Mouse (Mus musculus): ENCODE data around the gene Ttc37.
A peak's percentile ranks its signal among the peaks of the same experiment; 100 is the strongest.

Gene Ttc37

GRCm38 (mm10) chr13:76098493-76099303 is at the start of gene Ttc37, which contains the start of gene Arsk:
Ttc37 (plus strand) TSS chr13:76098734.
Arsk (minus strand) TSS chr13:76098660.
- peak; percentile 89 to 90 for DNase-seq (ENCODE audit: low read depth in 2 of 2, low spot score in 2 of 2)

- DNase-seq (ENCODE audit: low read depth in 2 of 2, low spot score in 2 of 2) = no peak
Observed at GRCm38 (mm10) chr13:76055391-76056232, 42.9 kb upstream of the Ttc37 start.

- peak; percentile 30 to 32 for DNase-seq (ENCODE audit: low read depth in 2 of 2, low spot score in 2 of 2)
Observed at GRCm38 (mm10) chr13:76056261-76056724, 42.2 kb upstream of the Ttc37 start.

GRCm38 (mm10) chr13:76056896-76057266 is 41.7 kb upstream of the Ttc37 start, which contains the start of gene Gpr150:
Gpr150 (minus strand) TSS chr13:76056996.
- DNase-seq (ENCODE audit: low read depth in 2 of 2, low spot score in 2 of 2) = no peak

- no peak for DNase-seq (ENCODE audit: low read depth in 2 of 2, low spot score in 2 of 2)
Observed at GRCm38 (mm10) chr13:76057267-76058069, 41.1 kb upstream of the Ttc37 start.

- no peak for DNase-seq (ENCODE audit: low read depth in 2 of 2, low spot score in 2 of 2)
Observed at GRCm38 (mm10) chr13:76059591-76059990, 38.9 kb upstream of the Ttc37 start.

GRCm38 (mm10) chr13:76062126-76062525 is 36.4 kb upstream of the Ttc37 start:
- no peak for DNase-seq (ENCODE audit: low read depth in 2 of 2, low spot score in 2 of 2)

- DNase-seq (ENCODE audit: low read depth in 2 of 2, low spot score in 2 of 2) = no peak
Observed at GRCm38 (mm10) chr13:76062569-76062968, 36.0 kb upstream of the Ttc37 start.

GRCm38 (mm10) chr13:76063548-76063947 is 35.0 kb upstream of the Ttc37 start:
- no peak for DNase-seq (ENCODE audit: low read depth in 2 of 2, low spot score in 2 of 2)

- DNase-seq (ENCODE audit: low read depth in 2 of 2, low spot score in 2 of 2) = no peak
Observed at GRCm38 (mm10) chr13:76064363-76064945, 34.1 kb upstream of the Ttc37 start.

GRCm38 (mm10) chr13:76074323-76074722 is 24.2 kb upstream of the Ttc37 start:
- no peak for DNase-seq (ENCODE audit: low read depth in 2 of 2, low spot score in 2 of 2)

GRCm38 (mm10) chr13:76098116-76098492 is 430 bp upstream of the Ttc37 start:
- no peak for DNase-seq (ENCODE audit: low read depth in 2 of 2, low spot score in 2 of 2)

GRCm38 (mm10) chr13:76101989-76102388 is 3.5 kb downstream of the Ttc37 start:
- no peak for DNase-seq (ENCODE audit: low read depth in 2 of 2, low spot score in 2 of 2)

- DNase-seq (ENCODE audit: low read depth in 2 of 2, low spot score in 2 of 2) = no peak
Observed at GRCm38 (mm10) chr13:76109069-76109824, 10.7 kb downstream of the Ttc37 start.

GRCm38 (mm10) chr13:76128799-76129198 is 30.3 kb downstream of the Ttc37 start:
- no peak for DNase-seq (ENCODE audit: low read depth in 2 of 2, low spot score in 2 of 2)

GRCm38 (mm10) chr13:76132415-76132814 is 33.9 kb downstream of the Ttc37 start:
- no peak for DNase-seq (ENCODE audit: low read depth in 2 of 2, low spot score in 2 of 2)

GRCm38 (mm10) chr13:76138862-76139261 is 40.3 kb downstream of the Ttc37 start:
- DNase-seq (ENCODE audit: low read depth in 2 of 2, low spot score in 2 of 2) = no peak

- no peak for DNase-seq (ENCODE audit: low read depth in 2 of 2, low spot score in 2 of 2)
Observed at GRCm38 (mm10) chr13:76141117-76141808, 42.7 kb downstream of the Ttc37 start.

- DNase-seq (ENCODE audit: low read depth in 2 of 2, low spot score in 2 of 2) = no peak
Observed at GRCm38 (mm10) chr13:76150483-76150882, 51.9 kb downstream of the Ttc37 start.

Measured in CD8-positive naive resting alpha-beta T cell, adult 2 months (primary cell).